Mouse (Mus musculus) effector memory CD4-positive, alpha-beta T cell, adult 7 months (primary cell): ENCODE measurements around the gene Olfr1094. TPM values are rescaled to one million over a fixed set of nuclear protein-coding genes. Genes with fewer than 3 reads are reported as not detected.

Experiments
- polyA plus RNA-seq: library from polyadenylated mRNA; unstranded; fragments of 100-300 nt; shearing (Covaris generic); gene quantifications from one replicate; pipeline ENCODE4 v1.2.1, GENCODE M21; 2017

The Olfr1094 gene
- not detected for polyA plus RNA-seq

DNA sequence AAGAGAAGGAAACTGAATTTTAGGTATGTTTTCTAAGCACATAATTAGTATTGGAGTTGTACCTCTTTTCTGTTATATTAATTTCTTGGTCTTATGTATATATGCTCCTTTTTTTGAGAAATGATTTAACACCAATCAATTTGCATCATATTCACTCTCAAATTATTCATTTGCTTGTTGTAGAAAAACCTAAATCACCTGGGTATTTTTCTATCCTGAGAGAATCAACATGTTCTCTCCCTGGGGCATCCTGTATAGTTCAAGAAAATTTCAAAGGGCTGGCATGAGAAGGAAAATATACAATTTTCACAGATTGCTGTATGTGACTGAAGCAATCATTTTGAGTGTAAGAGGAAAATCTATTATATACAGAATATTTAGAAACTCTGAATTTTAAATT, at the start of gene Olfr1094:
Gene Olfr1094 (plus strand): TSS at position 301 of the 400 bp plus-strand sequence.

GRCm38 (mm10) chr2:86782179-86782578, 42.3 kb upstream of the Olfr1094 start, which contains the start of gene Olfr1093:
Olfr1093 (plus strand) TSS chr2:86782479.

GRCm38 (mm10) chr2:86809918-86810317, 14.5 kb upstream of the Olfr1094 start, which contains the start of gene Olfr141:
Olfr141 (minus strand) TSS chr2:86810018.

DNA sequence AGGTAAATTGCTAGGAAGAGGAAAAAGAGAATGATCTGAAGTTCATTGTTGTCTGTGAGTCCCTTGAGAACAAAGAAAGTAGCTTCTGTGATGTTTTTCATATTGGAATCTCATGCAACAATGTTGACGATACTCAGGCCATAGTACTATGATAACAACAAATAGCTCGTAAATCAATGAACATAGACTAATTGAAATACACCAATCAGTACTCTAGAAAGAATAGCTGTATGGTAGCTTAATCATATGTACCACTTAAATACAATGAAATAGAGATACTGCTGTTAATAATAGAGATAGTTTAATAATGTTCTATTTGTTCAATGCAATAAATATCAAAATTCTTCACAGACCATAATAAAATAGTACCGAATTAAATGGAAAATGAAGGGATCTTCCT, 27.1 kb downstream of the Olfr1094 start, which contains the start of gene Olfr1095:
Gene Olfr1095 (minus strand): TSS at position 101 of the 400 bp plus-strand sequence.

DNA sequence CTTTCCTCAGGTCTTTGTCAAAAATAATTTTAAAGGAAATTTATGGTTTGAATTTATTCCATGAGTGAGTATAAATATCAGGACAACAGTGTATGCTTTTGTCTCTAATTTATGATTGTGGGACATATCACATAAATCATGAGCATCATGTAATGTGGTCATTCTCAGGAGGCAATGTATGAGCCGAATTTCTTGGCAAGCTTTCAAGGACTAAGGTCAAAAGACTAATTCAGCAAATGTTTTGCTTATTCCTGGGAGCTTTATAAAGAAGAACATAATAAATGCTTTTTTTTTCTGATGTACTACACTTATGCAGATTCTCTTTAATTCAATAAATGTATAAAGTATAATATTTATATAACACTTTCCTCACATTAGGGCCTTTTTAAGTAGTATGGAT, 50.2 kb downstream of the Olfr1094 start, which contains the start of gene Gm13723:
Gene Gm13723 (minus strand): TSS at position 101 of the 400 bp plus-strand sequence.

Other genes with a start within 250 kb of the Olfr1094 start
- gene Olfr1082, start 225.7 kb upstream of the Olfr1094 start, polyA plus RNA-seq: not detected
- gene Olfr1084, start 184.9 kb upstream of the Olfr1094 start, polyA plus RNA-seq: not detected
- gene Olfr1085, start 162.6 kb upstream of the Olfr1094 start, polyA plus RNA-seq: not detected
- gene Olfr1086, start 144.6 kb upstream of the Olfr1094 start, polyA plus RNA-seq: not detected
- not detected for gene Olfr1087, start 126.3 kb upstream of the Olfr1094 start, polyA plus RNA-seq
- not detected for gene Olfr1089, start 91.0 kb upstream of the Olfr1094 start, polyA plus RNA-seq
- gene Olfr1090, start 65.7 kb upstream of the Olfr1094 start, polyA plus RNA-seq: 0.24 TPM
- gene Olfr1093, start 42.2 kb upstream of the Olfr1094 start, polyA plus RNA-seq: not detected
- not detected for gene Olfr141, start 14.6 kb upstream of the Olfr1094 start, polyA plus RNA-seq
- not detected for gene Olfr1095, start 27.0 kb downstream of the Olfr1094 start, polyA plus RNA-seq
- 0.15 TPM for gene Gm13723, start 50.1 kb downstream of the Olfr1094 start, polyA plus RNA-seq
- not detected for gene Olfr1097, start 67.6 kb downstream of the Olfr1094 start, polyA plus RNA-seq
- gene Olfr1098, start 99.9 kb downstream of the Olfr1094 start, polyA plus RNA-seq: not detected
- not detected for gene Olfr1099, start 136.0 kb downstream of the Olfr1094 start, polyA plus RNA-seq
- not detected for gene Olfr1100, start 155.3 kb downstream of the Olfr1094 start, polyA plus RNA-seq
- gene Olfr1101, start 166.6 kb downstream of the Olfr1094 start, polyA plus RNA-seq: not detected
- gene Olfr1102, start 173.7 kb downstream of the Olfr1094 start, polyA plus RNA-seq: not detected
- gene Olfr1104, start 202.4 kb downstream of the Olfr1094 start, polyA plus RNA-seq: not detected
- gene Olfr1105, start 211.9 kb downstream of the Olfr1094 start, polyA plus RNA-seq: not detected
- not detected for gene Olfr1106, start 227.6 kb downstream of the Olfr1094 start, polyA plus RNA-seq